ENCODE assay signal across 8 mouse cellular contexts in the genomic region with DNA sequence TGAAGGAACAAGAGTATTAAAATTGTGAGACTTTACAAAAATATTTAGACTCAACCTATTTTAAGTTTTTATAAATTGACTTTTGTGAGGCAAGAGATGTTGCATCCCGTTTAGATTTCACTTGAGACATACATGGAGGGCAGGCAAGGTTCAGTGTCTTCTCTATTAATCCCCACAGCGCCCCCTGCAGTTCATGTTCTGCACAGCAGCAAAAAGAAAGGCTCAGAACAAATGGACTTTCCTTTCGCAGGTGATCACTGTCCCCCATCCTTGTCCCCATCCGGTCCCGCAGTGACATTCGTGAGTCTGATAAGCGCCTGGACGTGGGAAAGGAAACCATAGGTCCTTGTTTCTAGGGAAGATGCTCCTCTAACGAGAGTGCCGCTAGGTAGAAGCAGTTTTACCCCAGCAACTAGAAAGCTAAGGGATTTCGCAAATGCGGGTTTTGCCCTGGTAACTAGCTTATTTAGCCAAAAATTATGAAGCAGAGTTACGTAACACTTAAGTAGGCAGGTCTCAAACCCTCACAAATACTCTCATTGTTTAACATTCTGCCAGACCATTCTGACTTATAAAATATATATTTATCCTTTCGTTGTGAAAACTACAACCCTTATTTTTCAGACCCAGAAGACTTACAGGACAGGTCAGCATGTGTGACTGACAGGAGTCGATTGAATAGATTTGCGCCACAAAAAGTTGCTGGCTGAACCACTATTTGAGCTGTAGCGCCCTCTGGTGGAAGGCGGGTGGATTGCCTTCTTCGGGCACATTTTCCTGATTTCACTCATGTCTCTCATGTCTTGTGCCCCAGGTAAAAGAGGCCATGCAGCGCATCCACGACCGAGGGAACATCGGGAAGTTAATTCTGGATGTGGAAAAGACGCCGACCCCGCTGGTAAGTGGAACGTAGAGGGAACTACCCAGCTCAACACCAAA. TPM values are rescaled to one million over a fixed set of nuclear protein-coding genes. Genes with fewer than 3 reads are reported as not detected.
DNase-seq lines count a peak whose midpoint lies in the region; ATAC-seq lines count a peak whose summit lies in the region.

No protein-coding gene starts in this region.

- DNase-seq in WW6 (ENCODE audit: low read depth, low spot score), result peak; percentile 58
- peak; percentile 93 to 96 for DNase-seq in cerebellum, postnatal 14 days
- DNase-seq in gastrocnemius, adult 18-20 months (ENCODE audit: low spot score), result peak; percentile 56
- peak; percentile 28 to 85 for DNase-seq in left cerebral cortex, adult 8-10 months (ENCODE audit: low spot score in 2 of 2)
- DNase-seq in right cerebral cortex, postnatal 4 days, result peak; percentile 88
- peak; percentile 33 for DNase-seq in yolk sac, embryonic 10.5 days (ENCODE audit: low spot score)

- peak overlapping the region; percentile 38; the same call in 1 of the 2 replicates for H3K4me2 ChIP-seq in hindbrain, embryonic 15.5 days

- WGBS in hindbrain, embryonic 15.5 days, result 38% methylated on average over 27 of the region's 27 CpGs

- no peak for ATAC-seq in hindbrain, embryonic 15.5 days (ENCODE audit: low FRiP score, low read depth)
- ATAC-seq in megakaryocyte-erythroid progenitor cell, adult 5-6 weeks (replicated peaks; ENCODE audit: low FRiP score, low TSS enrichment, poor library complexity, severe bottlenecking), result peak; percentile 77

- H3K9ac ChIP-seq in hindbrain, embryonic 15.5 days, result no peak overlapping the region

- no peak overlapping the region for H3K4me3 ChIP-seq in hindbrain, embryonic 15.5 days

- peak overlapping the region; percentile 33 for H3K27ac ChIP-seq in hindbrain, embryonic 15.5 days (replicated peaks)

- no peaks in the 10 kb centered on the region for H3K9me3 ChIP-seq in hindbrain, embryonic 15.5 days

- H3K27me3 ChIP-seq in hindbrain, embryonic 15.5 days, result no peaks in the 10 kb centered on the region

- H3K36me3 ChIP-seq in hindbrain, embryonic 15.5 days, result peaks cover 4% of the 10 kb centered on the region; the same call in 1 of the 2 replicates

- H3K4me1 ChIP-seq in hindbrain, embryonic 15.5 days (replicated peaks), result peaks cover 4% of the 10 kb centered on the region

RNA-seq across cellular contexts. Expression of a gene that starts 48.6 kb away (rescaled TPM):
- not detected for total RNA-seq in gastrocnemius, adult 18-20 months (2021)
- not detected in 2 replicates for polyA plus RNA-seq in hindbrain, embryonic 15.5 days (2015; fragmentation: Nextera tagmentation; extraction: Ambion mirVana)
- not detected for total RNA-seq in left cerebral cortex, adult 8-10 months (2022)
- not detected in 2 replicates for total RNA-seq in megakaryocyte-erythroid progenitor cell, adult 5-6 weeks (2014; fragmentation: Nextera tagmentation)
- not detected in 2 replicates for total RNA-seq in megakaryocyte-erythroid progenitor cell, adult 5-6 weeks (2017)

Comparison
In these comparisons a context has a peak if more than half of its experiments do, and no peak if none do; other contexts are left out.
1. DNase-seq: peak in every context shown above with its lines; median percentile 94 in cerebellum, postnatal 14 days; 88 in right cerebral cortex, postnatal 4 days; 58 in WW6; 56 in left cerebral cortex, adult 8-10 months; 56 in gastrocnemius, adult 18-20 months; 33 in yolk sac, embryonic 10.5 days.